15 mouse cellular contexts compared by ENCODE assay signal in genomic region chr6:126560696-126561095, GRCm38 (mm10). TPM values are rescaled to one million over a fixed set of nuclear protein-coding genes. Genes with fewer than 3 reads are reported as not detected.
A peak's percentile ranks its signal among the peaks of the same experiment; 100 is the strongest.
DNase-seq lines count a peak whose midpoint lies in the region; ATAC-seq lines count a peak whose summit lies in the region.
"Had no signal": no experiment of that assay in that cellular context is flagged by ENCODE, and none has a peak within 500 bp of the region (broad histone marks: within the 10 kb centered on the region; RNA-seq: fewer than 3 reads in every experiment).

No protein-coding gene starts in this region.

- H3K27ac ChIP-seq in hindbrain, embryonic 13.5 days = peak overlapping the region; percentile 80
- no peak overlapping the region for H3K27ac ChIP-seq in hindbrain, embryonic 10.5 days
- H3K27ac ChIP-seq in embryonic facial prominence, embryonic 13.5 days = 0 out of 2 replicates have a peak overlapping the region, but pooled peaks have one; percentile 33
- H3K27ac ChIP-seq in hindbrain, embryonic 15.5 days (replicated peaks) = peak overlapping the region; percentile 46; the same call in 1 of the 2 replicates
- peak overlapping the region; percentile 61 for H3K27ac ChIP-seq in neural tube, embryonic 13.5 days (replicated peaks)
- H3K27ac ChIP-seq: liver, embryonic 13.5 days had no signal

- no peak overlapping the region for H3K9ac ChIP-seq in hindbrain, embryonic 13.5 days
- H3K9ac ChIP-seq in embryonic facial prominence, embryonic 13.5 days = no peak overlapping the region
- H3K9ac ChIP-seq in hindbrain, embryonic 15.5 days = no peak overlapping the region
- H3K9ac ChIP-seq in neural tube, embryonic 13.5 days = no peak overlapping the region
- H3K9ac ChIP-seq: liver, embryonic 13.5 days had no signal

- no peak for ATAC-seq in hindbrain, embryonic 13.5 days (ENCODE audit: low FRiP score)
- ATAC-seq in embryonic facial prominence, embryonic 13.5 days (ENCODE audit: insufficient number of reproducible peaks, insufficient read depth, low FRiP score, low TSS enrichment, low read depth) = no peak
- ATAC-seq in hindbrain, embryonic 15.5 days (ENCODE audit: low FRiP score, low read depth) = no peak
- no peak for ATAC-seq in neural tube, embryonic 13.5 days (ENCODE audit: low read depth)

- peaks cover 6% of the 10 kb centered on the region; the same call in 1 of the 2 replicates for H3K27me3 ChIP-seq in hindbrain, embryonic 13.5 days
- H3K27me3 ChIP-seq in hindbrain, embryonic 10.5 days (ENCODE audit: insufficient read depth, poor library complexity, severe bottlenecking) = no peaks in the 10 kb centered on the region; the same call in 1 of the 2 replicates
- peaks cover 2% of the 10 kb centered on the region; the same call in 1 of the 2 replicates for H3K27me3 ChIP-seq in embryonic facial prominence, embryonic 13.5 days
- no peaks in the 10 kb centered on the region for H3K27me3 ChIP-seq in hindbrain, embryonic 15.5 days
- no peaks in the 10 kb centered on the region for H3K27me3 ChIP-seq in neural tube, embryonic 13.5 days
- H3K27me3 ChIP-seq: liver, embryonic 13.5 days had no signal

- H3K4me1 ChIP-seq in hindbrain, embryonic 13.5 days (replicated peaks) = peaks cover 13% of the 10 kb centered on the region
- peaks cover 13% of the 10 kb centered on the region for H3K4me1 ChIP-seq in hindbrain, embryonic 10.5 days (replicated peaks)
- peaks cover 13% of the 10 kb centered on the region for H3K4me1 ChIP-seq in embryonic facial prominence, embryonic 13.5 days
- H3K4me1 ChIP-seq in hindbrain, embryonic 15.5 days (replicated peaks) = peaks cover 13% of the 10 kb centered on the region
- peaks cover 13% of the 10 kb centered on the region for H3K4me1 ChIP-seq in neural tube, embryonic 13.5 days (replicated peaks)
- H3K4me1 ChIP-seq: liver, embryonic 13.5 days had no signal

- no peak overlapping the region for H3K4me3 ChIP-seq in hindbrain, embryonic 13.5 days
- H3K4me3 ChIP-seq in hindbrain, embryonic 10.5 days = no peak overlapping the region
- H3K4me3 ChIP-seq in embryonic facial prominence, embryonic 13.5 days = no peak overlapping the region
- no peak overlapping the region for H3K4me3 ChIP-seq in hindbrain, embryonic 15.5 days
- H3K4me3 ChIP-seq in neural tube, embryonic 13.5 days = no peak overlapping the region
- H3K4me3 ChIP-seq: liver, embryonic 13.5 days had no signal

- no peaks in the 10 kb centered on the region for H3K36me3 ChIP-seq in hindbrain, embryonic 13.5 days
- H3K36me3 ChIP-seq in hindbrain, embryonic 10.5 days = no peaks in the 10 kb centered on the region
- no peaks in the 10 kb centered on the region for H3K36me3 ChIP-seq in embryonic facial prominence, embryonic 13.5 days
- no peaks in the 10 kb centered on the region for H3K36me3 ChIP-seq in hindbrain, embryonic 15.5 days
- no peaks in the 10 kb centered on the region for H3K36me3 ChIP-seq in neural tube, embryonic 13.5 days
- H3K36me3 ChIP-seq: liver, embryonic 13.5 days had no signal

- no peak overlapping the region for H3K4me2 ChIP-seq in hindbrain, embryonic 13.5 days
- no peak overlapping the region for H3K4me2 ChIP-seq in embryonic facial prominence, embryonic 13.5 days
- no peak overlapping the region for H3K4me2 ChIP-seq in hindbrain, embryonic 15.5 days
- no peak overlapping the region for H3K4me2 ChIP-seq in neural tube, embryonic 13.5 days
- H3K4me2 ChIP-seq: heart, embryonic 11.5 days; liver, embryonic 13.5 days had no signal

- no peaks in the 10 kb centered on the region for H3K9me3 ChIP-seq in hindbrain, embryonic 13.5 days
- no peaks in the 10 kb centered on the region for H3K9me3 ChIP-seq in hindbrain, embryonic 10.5 days
- no peaks in the 10 kb centered on the region for H3K9me3 ChIP-seq in embryonic facial prominence, embryonic 13.5 days
- H3K9me3 ChIP-seq in hindbrain, embryonic 15.5 days = no peaks in the 10 kb centered on the region
- no peaks in the 10 kb centered on the region for H3K9me3 ChIP-seq in neural tube, embryonic 13.5 days
- H3K9me3 ChIP-seq: liver, embryonic 13.5 days had no signal

- 63% methylated on average over 1 of the region's 1 CpGs for WGBS in hindbrain, embryonic 13.5 days
- WGBS in hindbrain, embryonic 10.5 days = 62% methylated on average over 1 of the region's 1 CpGs
- 87% methylated on average over 1 of the region's 1 CpGs for WGBS in embryonic facial prominence, embryonic 13.5 days
- WGBS in hindbrain, embryonic 15.5 days = 61% methylated on average over 1 of the region's 1 CpGs
- 61% methylated on average over 1 of the region's 1 CpGs for WGBS in neural tube, embryonic 13.5 days

- DNase-seq in hindbrain, embryonic 10.5 days (ENCODE audit: low spot score) = no peak
- DNase-seq in spleen, postnatal 36 days (ENCODE audit: low spot score in 2 of 2) = no peak
- no peak for DNase-seq in spleen, postnatal 14 days (ENCODE audit: low spot score in 2 of 2)
- DNase-seq: B cell, adult 2 months; gastrocnemius, postnatal 10 days; heart, postnatal 36 days; kidney, adult 18-20 months; left cerebral cortex, postnatal 4 days; liver, embryonic 13.5 days; thymus, postnatal 25 days had no signal

RNA-seq across cellular contexts. Expression of gene Kcna5, which starts 25.5 kb away (rescaled TPM):
- 2.2 and 2.4 TPM in 2 replicates for polyA plus RNA-seq in hindbrain, embryonic 13.5 days (2015; fragmentation: Nextera tagmentation; extraction: Ambion mirVana)
- 2.9 and 3.7 TPM in 2 replicates for polyA plus RNA-seq in hindbrain, embryonic 10.5 days (2016; fragmentation: Nextera tagmentation; extraction: Ambion mirVana)
- polyA plus RNA-seq in embryonic facial prominence, embryonic 13.5 days (2015; fragmentation: Nextera tagmentation; extraction: Ambion mirVana) = 4.7 and 5.2 TPM in 2 replicates
- 2.9 and 3.2 TPM in 2 replicates for polyA plus RNA-seq in hindbrain, embryonic 15.5 days (2015; fragmentation: Nextera tagmentation; extraction: Ambion mirVana)
- polyA plus RNA-seq in neural tube, embryonic 13.5 days (2015; fragmentation: Nextera tagmentation; extraction: Ambion mirVana) = 1.9 and 2.3 TPM in 2 replicates
